Mouse (Mus musculus) left cerebral cortex, adult 2 months (tissue): Measurements from ENCODE around the gene Exoc2. TPM values are rescaled to one million over a fixed set of nuclear protein-coding genes. Genes with fewer than 3 reads are reported as not detected.

Experiments
- DNase-seq, 2 experiments: peaks; one replicate each; pipeline ENCODE4 v3.0.0; 2021 to 2022; ENCODE audit warnings: low spot score in 2 of 2, mixed read lengths in 1 of 2; ENCODE audit errors: extremely low spot score in 1 of 2
- H3K27ac ChIP-seq: fragments of 200-600 bp; 2 replicates; pipeline ENCODE4 v1.8.1; 2022
- H3K4me3 ChIP-seq: fragments of 200-600 bp; 2 replicates; pipeline ENCODE4 v1.8.1; 2022
- CTCF ChIP-seq: fragments of 200-600 bp; IDR thresholded peaks from 2 replicates; pipeline ENCODE4 v1.8.1; 2022; ENCODE audit warnings: antibody characterized with exemption, mild to moderate bottlenecking, moderate library complexity
- intact Hi-C: fragments of 180-260 bp; cut with DNase I; formaldehyde crosslinking; loops from one replicate; pipeline ENCODE4 v1.15.1; 2025
- total RNA-seq, 2 experiments: library from RNA; stranded (reverse); gene quantifications; 2 replicates each; pipeline ENCODE4 v1.2.3; 2021

Gene Exoc2
- total RNA-seq, 2 experiments from 2014 or later, result 38.7 to 42.0 TPM

- no peak for DNase-seq
- intact Hi-C loops, result no loop called here
- no peak overlapping the region for H3K4me3 ChIP-seq
- TF ChIP-seq CTCF, result no peak
- H3K27ac ChIP-seq, result no peak overlapping the region
These were observed 98.1 kb downstream of the Exoc2 start for GRCm38 (mm10) chr13:30875825-30876224.

GRCm38 (mm10) chr13:30873472-30873871 lies 100.4 kb downstream of the Exoc2 start:
- Histone ChIP-seq H3K27ac (no peak overlapping the region), H3K4me3 (no peak overlapping the region)
- intact Hi-C loops, result no loop called here
- DNase-seq, result no peak
- TF ChIP-seq CTCF, result no peak

GRCm38 (mm10) chr13:30865486-30865885 lies 108.4 kb downstream of the Exoc2 start:
- DNase-seq, result no peak
- TF ChIP-seq CTCF, result no peak
- Histone ChIP-seq H3K4me3 (no peak overlapping the region), H3K27ac (peak overlapping the region; percentile 55)
- intact Hi-C loops, result loop anchor here (5.0 kb wide), 2 partner anchors 78 to 208 kb away; partner anchors contain the start of gene Dusp22

GRCm38 (mm10) chr13:30864042-30864441 lies 109.9 kb downstream of the Exoc2 start:
- Histone ChIP-seq H3K27ac (no peak overlapping the region), H3K4me3 (no peak overlapping the region)
- intact Hi-C loops, result loop anchor here (5.0 kb wide), 1 partner anchor 297 kb away; no protein-coding TSS in a partner anchor
- TF ChIP-seq CTCF, result peak; percentile 37
- no peak for DNase-seq

- Histone ChIP-seq H3K4me3 (no peak overlapping the region), H3K27ac (no peak overlapping the region; the same call in 1 of the 2 replicates)
- intact Hi-C loops, result no loop called here
- no peak for DNase-seq
- no peak for TF ChIP-seq CTCF
These were observed 115.5 kb downstream of the Exoc2 start for GRCm38 (mm10) chr13:30858421-30858820.

- no peak for DNase-seq
- TF ChIP-seq CTCF, result no peak
- no peak overlapping the region for H3K27ac ChIP-seq
- intact Hi-C loops, result no loop called here
- H3K4me3 ChIP-seq, result no peak overlapping the region
These were observed 123.2 kb downstream of the Exoc2 start for GRCm38 (mm10) chr13:30850736-30851135.

GRCm38 (mm10) chr13:30848001-30848400 lies 125.9 kb downstream of the Exoc2 start:
- TF ChIP-seq CTCF, result no peak
- no peak for DNase-seq
- H3K4me3 ChIP-seq, result no peak overlapping the region
- H3K27ac ChIP-seq, result no peak overlapping the region
- intact Hi-C loops, result no loop called here

GRCm38 (mm10) chr13:30846506-30846905 lies 127.4 kb downstream of the Exoc2 start:
- intact Hi-C loops, result no loop called here
- Histone ChIP-seq H3K27ac (no peak overlapping the region), H3K4me3 (no peak overlapping the region)
- no peak for DNase-seq
- no peak for TF ChIP-seq CTCF

GRCm38 (mm10) chr13:30843049-30843448 lies 130.8 kb downstream of the Exoc2 start:
- Histone ChIP-seq H3K4me3 (no peak overlapping the region), H3K27ac (no peak overlapping the region)
- intact Hi-C loops, result no loop called here
- no peak for TF ChIP-seq CTCF
- no peak for DNase-seq

- intact Hi-C loops, result no loop called here
- Histone ChIP-seq H3K27ac (no peak overlapping the region), H3K4me3 (no peak overlapping the region)
- DNase-seq, result no peak
- TF ChIP-seq CTCF, result no peak
These were observed 132.1 kb downstream of the Exoc2 start for GRCm38 (mm10) chr13:30841843-30842242.

- no peak for DNase-seq
- no peak for TF ChIP-seq CTCF
- no peak overlapping the region for H3K27ac ChIP-seq
- H3K4me3 ChIP-seq, result no peak overlapping the region
- intact Hi-C loops, result no loop called here
These were observed 132.6 kb downstream of the Exoc2 start for GRCm38 (mm10) chr13:30841306-30841705.

- intact Hi-C loops, result no loop called here
- no peak for TF ChIP-seq CTCF
These were observed 133.2 kb downstream of the Exoc2 start for GRCm38 (mm10) chr13:30840700-30841099.

GRCm38 (mm10) chr13:30836342-30836741 lies 137.6 kb downstream of the Exoc2 start:
- intact Hi-C loops, result no loop called here
- no peak for TF ChIP-seq CTCF
- no peak for DNase-seq
- Histone ChIP-seq H3K27ac (no peak overlapping the region), H3K4me3 (no peak overlapping the region)

More at GRCm38 (mm10) chr13:30840700-30841099, 133.2 kb downstream of the Exoc2 start:
- Histone ChIP-seq H3K27ac (no peak overlapping the region), H3K4me3 (no peak overlapping the region)
- no peak for DNase-seq
